In genomic region chr9:98032573-98033272, GRCm38 (mm10) we compare ENCODE assay signal across 8 mouse cellular contexts. TPM values are rescaled to one million over a fixed set of nuclear protein-coding genes. Genes with fewer than 3 reads are reported as not detected.
A peak's percentile ranks its signal among the peaks of the same experiment; 100 is the strongest.
DNase-seq lines count a peak whose midpoint lies in the region; ATAC-seq and TF ChIP-seq lines count a peak whose summit lies in the region.

Gene Clstn2, minus strand, starts transcription at chr9:98033181.

- WGBS in forebrain, embryonic 12.5 days, result under 1% methylated on average over 66 of the region's 73 CpGs
- under 1% methylated on average over 72 of the region's 73 CpGs for WGBS in lung, adult 2 months

- no peaks in the 10 kb centered on the region for H3K36me3 ChIP-seq in forebrain, embryonic 12.5 days (replicated peaks)

- no peak within 1 kb of the TSS for H3K27ac ChIP-seq in brown adipose tissue, adult 24 weeks (replicated peaks; ENCODE audit: low read depth, low read length)
- H3K27ac ChIP-seq in forebrain, embryonic 12.5 days, result 0 out of 2 replicates have a peak within 1 kb of the TSS, but pooled peaks have one; percentile 53

- TF ChIP-seq CTCF in lung, adult 2 months (IDR thresholded peaks at IDR 0.05; ENCODE audit: insufficient read depth, low read length), result no peak

- H3K4me1 ChIP-seq in brown adipose tissue, adult 24 weeks (ENCODE audit: control insufficient read depth, insufficient read depth, insufficient read length, low read length), result no peaks in the 10 kb centered on the region; the same call in 1 of the 2 replicates
- H3K4me1 ChIP-seq in forebrain, embryonic 12.5 days, result peaks cover 13% of the 10 kb centered on the region
- no peaks in the 10 kb centered on the region for H3K4me1 ChIP-seq in lung, adult 2 months (ENCODE audit: control insufficient read depth, insufficient read depth, low read length)

- H3K27me3 ChIP-seq in forebrain, embryonic 12.5 days, result peaks cover 48% of the 10 kb centered on the region

- H3K9ac ChIP-seq in forebrain, embryonic 12.5 days, result peak within 1 kb of the TSS; percentile 64

- H3K4me3 ChIP-seq in brown adipose tissue, adult 24 weeks (ENCODE audit: insufficient read depth, low read depth, low read length), result peak within 1 kb of the TSS; percentile 59
- H3K4me3 ChIP-seq in forebrain, embryonic 12.5 days (replicated peaks), result peak within 1 kb of the TSS; percentile 69
- peak within 1 kb of the TSS; percentile 37 for H3K4me3 ChIP-seq in lung, adult 2 months (replicated peaks; ENCODE audit: extremely low read depth, low read depth, low read length)

- peak within 1 kb of the TSS; percentile 93 for H3K4me2 ChIP-seq in forebrain, embryonic 12.5 days

- peak; percentile 65 for DNase-seq in ES-CJ7 (ENCODE audit: low read depth, low spot score)
- peak; percentile 37 for DNase-seq in heart, postnatal 4 days
- DNase-seq in layer of hippocampus, adult 8-10 months (ENCODE audit: low spot score in 2 of 2), result peak; percentile 65 to 68
- peak; percentile 16 for DNase-seq in lung, adult 2 months
- DNase-seq in ovary, postnatal 36 days (ENCODE audit: low spot score), result peak; percentile 79
- DNase-seq in spleen, postnatal 36 days (ENCODE audit: low spot score in 2 of 2), result no peak

- TF ChIP-seq POLR2A in lung, adult 2 months (IDR thresholded peaks at IDR 0.05; ENCODE audit: borderline replicate concordance, extremely low read depth, low read depth, low read length), result no peak

- ATAC-seq in forebrain, embryonic 12.5 days (ENCODE audit: low FRiP score), result peak; percentile 93

- H3K9me3 ChIP-seq in forebrain, embryonic 12.5 days, result no peaks in the 10 kb centered on the region

RNA-seq across cellular contexts. Expression of gene Clstn2, which starts in this region (rescaled TPM):
- polyA plus RNA-seq in brown adipose tissue, adult 24 weeks (2012; ENCODE audit: insufficient read depth, insufficient read length, missing spikeins), result 0.33 and 0.48 TPM in 2 replicates
- 2.8 and 3.1 TPM in 2 replicates for polyA plus RNA-seq in forebrain, embryonic 12.5 days (2016; fragmentation: Nextera tagmentation; extraction: Ambion mirVana)
- 1 to 10 TPM; 1.5 to 2.1 TPM for total RNA-seq in heart, postnatal 4 days (2021)
- 100 to 1,000 TPM; 126 to 148 (median 138) TPM for total RNA-seq in layer of hippocampus, adult 8-10 months (2022)
- 8.4 and 9.9 TPM in 2 replicates for polyA plus RNA-seq in lung, adult 2 months (2012; rRNA removed)

Comparison
In these comparisons a context has a peak if more than half of its experiments do, and no peak if none do; other contexts are left out.
1. RNA of gene Clstn2 (total RNA-seq): 126 to 148 TPM in layer of hippocampus, adult 8-10 months; 1.5 to 2.1 TPM in heart, postnatal 4 days; every median in the first group is over 10 times any median in the second.
2. DNase-seq: peak in ES-CJ7 (single experiment), heart, postnatal 4 days (single experiment), layer of hippocampus, adult 8-10 months (2 of 2), lung, adult 2 months (single experiment) and ovary, postnatal 36 days (single experiment); none in spleen, postnatal 36 days (0 of 2).
3. Peak in every context shown above with its lines, with median percentiles within 50 percentile points of each other: H3K4me3 ChIP-seq.